Mouse (Mus musculus) liver, embryonic 16.5 days (tissue): ENCODE measurements at regions not wholly inside any gene's neighbourhood (a gene's known extent, or its start where the extent isn't known, plus 50 kb on each side); places are given as distances from the start of the nearest gene placed in this dataset.

Experiments
- ATAC-seq: fragments of 200-750 bp; cut with Nextera tagmentation; 2 replicates; pipeline ENCODE4 v1.8.0; 2017; ENCODE audit warnings: low read depth, mild to moderate bottlenecking, moderate number of reproducible peaks, moderate library complexity
- H3K27ac ChIP-seq: fragments of 300-500 bp; sonication (generic); 2 replicates; pipeline ENCODE4 v1.5.1; 2014; ENCODE audit warnings: mild to moderate bottlenecking, low read length
- H3K27me3 ChIP-seq: fragments of 300-500 bp; sonication (generic); 2 replicates; pipeline ENCODE4 v1.6.1; 2014; ENCODE audit warnings: low read depth, low read length, mixed read lengths; ENCODE audit not compliant: control insufficient read depth, insufficient read depth
- H3K36me3 ChIP-seq: fragments of 300-500 bp; sonication (generic); 2 replicates; pipeline ENCODE4 v1.6.1; 2014; ENCODE audit warnings: mild to moderate bottlenecking; ENCODE audit not compliant: control insufficient read depth, insufficient read depth
- H3K4me1 ChIP-seq: fragments of 300-500 bp; sonication (generic); 2 replicates; pipeline ENCODE4 v1.6.1; 2014; ENCODE audit warnings: low read depth, low read length, mixed read lengths; ENCODE audit not compliant: control insufficient read depth
- H3K4me2 ChIP-seq: fragments of 300-500 bp; sonication (generic); 2 replicates; pipeline ENCODE4 v1.6.1; 2014; ENCODE audit warnings: low read depth, low read length, mixed read lengths
- H3K4me3 ChIP-seq: fragments of 300-500 bp; sonication (generic); 2 replicates; pipeline ENCODE4 v1.5.1; 2014; ENCODE audit warnings: low read depth, mild to moderate bottlenecking, low read length
- H3K9ac ChIP-seq: fragments of 300-500 bp; sonication (generic); 2 replicates; pipeline ENCODE4 v1.6.1; 2014; ENCODE audit warnings: low read depth, low read length
- H3K9me3 ChIP-seq: fragments of 300-500 bp; sonication (generic); replicated peaks from 2 replicates; pipeline ENCODE4 v1.6.1; 2016; ENCODE audit warnings: low read length; ENCODE audit not compliant: control insufficient read depth
- WGBS: fragments of 180-500 bp; shearing (Covaris S2); extraction: QIAGEN DNeasy Blood & Tissue Kit; methylation state at CpG from one replicate; pipeline ENCODE4 v1.1.7; 2014; ENCODE audit not compliant: insufficient replicate concordance; 5-methylcytosine and 5-hydroxymethylcytosine counted together

DNA sequence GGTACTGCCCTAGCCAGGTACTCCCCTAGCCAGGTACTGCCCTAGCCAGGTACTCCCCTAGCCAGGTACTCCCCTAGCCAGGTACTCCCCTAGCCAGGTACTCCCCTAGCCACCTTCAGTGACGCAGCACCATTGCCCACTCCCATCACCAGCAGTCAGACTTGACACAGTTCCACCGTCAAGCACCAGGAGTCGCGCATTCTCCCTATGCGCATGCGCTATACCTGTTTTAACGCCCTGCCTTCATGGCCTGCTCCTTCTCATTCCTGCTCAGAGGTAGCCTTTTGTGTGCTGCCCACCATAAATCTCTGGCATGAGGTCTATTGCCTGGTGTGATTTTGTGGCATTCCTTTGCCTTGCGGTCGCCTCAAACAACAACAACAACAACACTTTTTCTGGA is 212.9 kb upstream of the Tgfbr2 start:
- no peak for ATAC-seq
- 87% methylated on average over 9 of the region's 9 CpGs for WGBS

GRCm38 (mm10) chr9:116384176-116385076 is 209.3 kb upstream of the Tgfbr2 start:
- no peaks in the 10 kb centered on the region for H3K27me3 ChIP-seq
- WGBS = 27% methylated on average over 21 of the region's 21 CpGs
- ATAC-seq = peak; percentile 59
- no peaks in the 10 kb centered on the region for H3K9me3 ChIP-seq
- H3K27ac ChIP-seq = no peak overlapping the region
- no peak overlapping the region for H3K9ac ChIP-seq
- peak overlapping the region; percentile 14 for H3K4me2 ChIP-seq
- no peaks in the 10 kb centered on the region for H3K36me3 ChIP-seq
- H3K4me3 ChIP-seq = no peak overlapping the region
- peaks cover 6% of the 10 kb centered on the region for H3K4me1 ChIP-seq

More for the DNA sequence above, 212.9 kb upstream of the Tgfbr2 start:
- Histone ChIP-seq H3K36me3 (no peaks in the 10 kb centered on the region), H3K27me3 (no peaks in the 10 kb centered on the region), H3K9ac (no peak overlapping the region), H3K4me1 (peaks cover 6% of the 10 kb centered on the region), H3K27ac (no peak overlapping the region), H3K4me2 (no peak overlapping the region), H3K4me3 (no peak overlapping the region), H3K9me3 (no peaks in the 10 kb centered on the region)

- ATAC-seq = no peak
These were observed 208.4 kb upstream of the Tgfbr2 start for GRCm38 (mm10) chr9:116383411-116384101.

GRCm38 (mm10) chr9:116377706-116378105 is 202.5 kb upstream of the Tgfbr2 start:
- Histone ChIP-seq H3K36me3 (no peaks in the 10 kb centered on the region), H3K9me3 (no peaks in the 10 kb centered on the region), H3K4me2 (no peak overlapping the region), H3K4me3 (no peak overlapping the region), H3K27ac (no peak overlapping the region), H3K27me3 (no peaks in the 10 kb centered on the region), H3K4me1 (no peaks in the 10 kb centered on the region), H3K9ac (no peak overlapping the region)
- no peak for ATAC-seq
- WGBS = 65% methylated on average over 1 of the region's 1 CpGs

More at GRCm38 (mm10) chr9:116383411-116384101, 208.4 kb upstream of the Tgfbr2 start:
- Histone ChIP-seq H3K9me3 (no peaks in the 10 kb centered on the region), H3K4me3 (no peak overlapping the region), H3K9ac (no peak overlapping the region), H3K27ac (no peak overlapping the region), H3K4me2 (peak overlapping the region; percentile 14), H3K4me1 (peaks cover 6% of the 10 kb centered on the region), H3K27me3 (no peaks in the 10 kb centered on the region), H3K36me3 (no peaks in the 10 kb centered on the region)
- 33% methylated on average over 18 of the region's 18 CpGs for WGBS

DNA sequence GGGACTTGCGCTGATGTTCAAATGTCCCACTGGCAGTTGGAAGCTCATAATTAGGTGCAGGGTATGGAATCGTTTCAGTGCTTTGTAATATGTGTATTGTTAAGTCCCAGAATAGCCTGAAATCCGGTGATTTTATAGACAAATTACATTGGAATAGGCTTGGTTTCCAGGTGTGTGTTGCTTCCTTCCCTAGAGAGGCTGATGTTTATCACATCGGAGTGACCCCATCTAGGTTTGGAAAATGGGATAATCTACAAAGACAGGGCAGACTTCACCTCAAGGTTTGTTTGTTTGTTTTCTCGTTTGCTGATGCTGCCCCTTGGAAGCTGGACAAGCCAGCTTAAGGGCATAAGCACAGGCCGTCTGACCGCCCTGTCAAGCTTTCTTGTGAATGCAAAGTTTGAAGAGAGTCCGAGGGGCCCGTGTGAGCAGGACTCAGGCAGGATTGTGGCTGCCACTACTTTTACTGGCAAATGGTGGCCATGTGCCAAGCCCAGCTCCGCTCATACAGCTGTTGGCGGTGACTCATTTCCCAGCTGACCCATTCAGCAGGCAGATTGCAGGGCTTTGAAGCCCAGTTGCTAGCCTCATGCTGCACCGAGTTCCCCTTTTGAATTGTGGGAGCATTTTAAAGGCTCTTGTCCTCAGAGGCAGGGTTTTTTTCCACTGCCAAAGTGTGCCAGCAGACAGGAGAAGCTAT is 200.6 kb upstream of the Tgfbr2 start:
- no peak overlapping the region for H3K27ac ChIP-seq
- WGBS = 49% methylated on average over 12 of the region's 12 CpGs
- H3K9ac ChIP-seq = no peak overlapping the region
- H3K4me3 ChIP-seq = no peak overlapping the region
- H3K4me1 ChIP-seq = no peaks in the 10 kb centered on the region
- 0 out of 2 replicates have a peak, but pooled peaks have one; percentile 27 for ATAC-seq
- no peaks in the 10 kb centered on the region for H3K9me3 ChIP-seq
- no peaks in the 10 kb centered on the region for H3K27me3 ChIP-seq
- H3K4me2 ChIP-seq = no peak overlapping the region
- H3K36me3 ChIP-seq = no peaks in the 10 kb centered on the region

DNA sequence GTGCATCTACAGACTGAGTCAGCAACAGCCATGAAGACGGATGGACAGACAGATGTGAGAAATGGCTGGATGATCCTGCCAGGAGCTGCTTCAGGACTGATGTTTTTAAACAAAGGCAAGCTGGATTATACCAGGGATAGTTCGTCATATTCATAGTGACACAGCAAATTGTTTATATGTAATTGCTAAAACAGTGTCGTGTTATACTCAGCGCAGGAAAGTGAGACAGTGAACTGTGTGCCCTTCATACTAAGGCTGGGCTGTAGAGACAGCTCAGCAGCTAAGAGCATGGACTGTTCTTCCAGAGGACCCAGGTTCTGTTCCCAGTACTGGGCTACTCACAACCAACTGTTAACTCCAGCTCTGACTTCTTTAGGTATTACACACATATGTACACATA is 199.2 kb upstream of the Tgfbr2 start:
- ATAC-seq = no peak
- H3K27ac ChIP-seq = no peak overlapping the region

GRCm38 (mm10) chr9:116373396-116373795 is 198.2 kb upstream of the Tgfbr2 start:
- H3K9ac ChIP-seq = no peak overlapping the region
- H3K4me3 ChIP-seq = no peak overlapping the region
- ATAC-seq = no peak
- no peak overlapping the region for H3K4me2 ChIP-seq
- no peaks in the 10 kb centered on the region for H3K27me3 ChIP-seq
- no peak overlapping the region for H3K27ac ChIP-seq
- H3K36me3 ChIP-seq = no peaks in the 10 kb centered on the region
- 45% methylated on average over 3 of the region's 3 CpGs for WGBS
- no peaks in the 10 kb centered on the region for H3K4me1 ChIP-seq
- no peaks in the 10 kb centered on the region for H3K9me3 ChIP-seq

More for the DNA sequence above, 199.2 kb upstream of the Tgfbr2 start:
- H3K36me3 ChIP-seq = no peaks in the 10 kb centered on the region
- no peak overlapping the region for H3K4me2 ChIP-seq
- H3K9ac ChIP-seq = no peak overlapping the region
- 72% methylated on average over 4 of the region's 4 CpGs for WGBS
- no peaks in the 10 kb centered on the region for H3K27me3 ChIP-seq
- no peaks in the 10 kb centered on the region for H3K4me1 ChIP-seq
- no peaks in the 10 kb centered on the region for H3K9me3 ChIP-seq
- no peak overlapping the region for H3K4me3 ChIP-seq

DNA sequence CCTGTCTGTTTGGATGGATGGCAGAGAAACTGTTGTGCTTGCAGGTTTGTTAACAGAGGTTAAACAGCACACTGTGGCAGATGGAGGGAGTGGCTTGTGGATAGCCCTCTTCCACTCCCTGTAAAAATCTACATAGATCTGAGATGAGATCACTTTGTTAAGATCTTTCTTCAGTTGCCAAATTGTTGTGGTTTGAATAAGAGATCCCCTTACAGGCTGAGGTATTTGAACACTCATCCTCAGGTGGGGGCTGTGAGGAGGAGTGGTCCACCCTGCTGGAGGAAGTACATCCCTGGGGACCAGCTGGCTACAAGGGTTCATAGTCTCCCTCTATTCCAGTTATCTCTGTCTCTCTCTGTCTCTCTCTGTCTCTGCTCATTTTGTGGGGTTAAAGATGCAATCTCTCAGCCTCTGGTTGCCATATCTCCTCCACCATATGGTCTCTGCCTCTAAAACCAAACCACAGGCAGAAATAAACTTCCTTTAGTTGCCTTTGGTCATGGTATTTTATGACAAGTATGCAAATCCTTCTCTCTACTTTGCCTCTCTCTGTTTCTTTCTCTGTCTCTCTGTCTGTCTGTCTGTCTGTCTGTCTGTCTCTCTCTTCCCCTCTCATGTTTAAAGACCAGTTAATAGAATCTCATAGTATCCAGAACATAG is 194.0 kb upstream of the Tgfbr2 start:
- H3K4me3 ChIP-seq = no peak overlapping the region
- H3K27ac ChIP-seq = no peak overlapping the region
- no peak for ATAC-seq
- no peaks in the 10 kb centered on the region for H3K4me1 ChIP-seq
- no peaks in the 10 kb centered on the region for H3K27me3 ChIP-seq
- no peak overlapping the region for H3K9ac ChIP-seq
- H3K36me3 ChIP-seq = no peaks in the 10 kb centered on the region
- H3K9me3 ChIP-seq = no peaks in the 10 kb centered on the region
- no peak overlapping the region for H3K4me2 ChIP-seq
